Mouse (Mus musculus) liver, embryonic 14.5 days (tissue): Measurements from ENCODE around the gene Mcm9.

Source experiments
- CTCF ChIP-seq: IDR thresholded peaks from 2 replicates; pipeline ENCODE4 v1.5.1; 2016; ENCODE audit warnings: antibody characterized with exemption, low read depth, control low read depth
- EP300 ChIP-seq: IDR thresholded peaks from 2 replicates; pipeline ENCODE4 v1.6.1; 2016; ENCODE audit warnings: antibody characterized with exemption, low read depth

DNA sequence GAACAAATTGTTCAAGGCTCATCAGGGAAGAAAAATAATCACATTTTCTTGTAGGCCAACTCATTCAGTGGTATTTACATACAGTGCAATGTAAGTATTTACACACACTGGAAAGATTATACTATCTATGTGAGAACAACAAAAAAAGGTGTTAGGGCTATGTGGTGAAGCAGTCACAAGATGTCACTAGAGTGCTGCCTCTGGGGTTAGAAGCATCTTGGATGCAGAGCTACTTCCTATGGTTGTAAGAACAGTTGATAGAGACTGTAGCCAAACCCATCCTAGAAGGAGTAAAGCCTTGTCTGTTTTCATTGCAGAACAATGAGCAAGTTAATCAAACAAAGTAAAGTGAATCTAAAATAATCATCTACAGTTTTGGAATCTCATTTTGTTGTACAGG lies 11.3 kb upstream of the Mcm9 start:
- TF ChIP-seq CTCF: peak; percentile 40; the same call in 1 of the 2 replicates
- TF ChIP-seq EP300: no peak
